Mouse (Mus musculus) left cerebral cortex, postnatal 14 days (tissue): Measurements from ENCODE around the gene Ciita. TPM values are rescaled to one million over a fixed set of nuclear protein-coding genes. Genes with fewer than 3 reads are reported as not detected.
A peak's percentile ranks its signal among the peaks of the same experiment; 100 is the strongest.

ENCODE experiments used
- DNase-seq, 2 experiments: peaks; one replicate each; pipeline ENCODE4 v3.0.0; 2021 to 2022; ENCODE audit warnings: low spot score in 2 of 2, mixed read lengths in 1 of 2
- intact Hi-C: fragments of 180-260 bp; cut with DNase I; formaldehyde crosslinking; loops from one replicate; pipeline ENCODE4 v1.15.1; 2025
- total RNA-seq, 2 experiments: library from RNA; stranded (reverse); gene quantifications; 2 replicates each; pipeline ENCODE4 v1.2.3; 2021

Ciita gene
- total RNA-seq, 2 experiments from 2014 or later: 0.04 TPM; not detected in 1

- no peak for DNase-seq
- intact Hi-C loops: no loop called here
These were observed 12.3 kb upstream of the Ciita start for GRCm38 (mm10) chr16:10467391-10468107.

- intact Hi-C loops: no loop called here
- DNase-seq: no peak
These were observed 11.7 kb upstream of the Ciita start for GRCm38 (mm10) chr16:10468201-10468600.

- intact Hi-C loops: no loop called here
- no peak for DNase-seq
These were observed 7.9 kb upstream of the Ciita start for GRCm38 (mm10) chr16:10471950-10472349.

- intact Hi-C loops: no loop called here
- DNase-seq: no peak
These were observed 4.9 kb upstream of the Ciita start for GRCm38 (mm10) chr16:10474956-10475355.

GRCm38 (mm10) chr16:10475919-10476318, 3.9 kb upstream of the Ciita start:
- no peak for DNase-seq
- intact Hi-C loops: no loop called here

- intact Hi-C loops: no loop called here
- no peak for DNase-seq
These were observed 2.5 kb downstream of the Ciita start for GRCm38 (mm10) chr16:10482343-10482742.

- intact Hi-C loops: no loop called here
- peak in 1 of 2 experiments; percentile 19 for DNase-seq
These were observed 7.1 kb downstream of the Ciita start for GRCm38 (mm10) chr16:10486993-10487392.

- intact Hi-C loops: no loop called here
- no peak for DNase-seq
These were observed 8.1 kb downstream of the Ciita start for GRCm38 (mm10) chr16:10487895-10488493.

- no peak for DNase-seq
- intact Hi-C loops: no loop called here
These were observed 9.1 kb downstream of the Ciita start for GRCm38 (mm10) chr16:10488769-10489481.

GRCm38 (mm10) chr16:10489483-10489882, 9.6 kb downstream of the Ciita start:
- DNase-seq: no peak
- intact Hi-C loops: no loop called here

- intact Hi-C loops: no loop called here
- no peak for DNase-seq
These were observed 10.1 kb downstream of the Ciita start for GRCm38 (mm10) chr16:10489904-10490457.

- no peak for DNase-seq
- intact Hi-C loops: no loop called here
These were observed 10.8 kb downstream of the Ciita start for GRCm38 (mm10) chr16:10490503-10491150.

GRCm38 (mm10) chr16:10491716-10492115, 11.9 kb downstream of the Ciita start:
- DNase-seq: no peak
- intact Hi-C loops: no loop called here

- intact Hi-C loops: no loop called here
- DNase-seq: no peak
These were observed 12.7 kb downstream of the Ciita start for GRCm38 (mm10) chr16:10492587-10492986.

- no peak for DNase-seq
- intact Hi-C loops: no loop called here
These were observed 16.0 kb downstream of the Ciita start for GRCm38 (mm10) chr16:10495824-10496298.

GRCm38 (mm10) chr16:10498096-10498602, 18.3 kb downstream of the Ciita start:
- intact Hi-C loops: no loop called here
- no peak for DNase-seq

- intact Hi-C loops: no loop called here
- DNase-seq: no peak
These were observed 19.3 kb downstream of the Ciita start for GRCm38 (mm10) chr16:10499122-10499521.

- DNase-seq: no peak
- intact Hi-C loops: no loop called here
These were observed 22.0 kb downstream of the Ciita start for GRCm38 (mm10) chr16:10501865-10502264.

GRCm38 (mm10) chr16:10503058-10503457, 23.2 kb downstream of the Ciita start:
- intact Hi-C loops: no loop called here
- no peak for DNase-seq

- DNase-seq: no peak
- intact Hi-C loops: no loop called here
These were observed 27.6 kb downstream of the Ciita start for GRCm38 (mm10) chr16:10507445-10507844.
